Mouse (Mus musculus): Measurements from ENCODE around the gene Rps15. TPM values are rescaled to one million over a fixed set of nuclear protein-coding genes. Genes with fewer than 3 reads are reported as not detected.

The Rps15 gene
- polyA plus RNA-seq, 1 experiment: not detected

DNA sequence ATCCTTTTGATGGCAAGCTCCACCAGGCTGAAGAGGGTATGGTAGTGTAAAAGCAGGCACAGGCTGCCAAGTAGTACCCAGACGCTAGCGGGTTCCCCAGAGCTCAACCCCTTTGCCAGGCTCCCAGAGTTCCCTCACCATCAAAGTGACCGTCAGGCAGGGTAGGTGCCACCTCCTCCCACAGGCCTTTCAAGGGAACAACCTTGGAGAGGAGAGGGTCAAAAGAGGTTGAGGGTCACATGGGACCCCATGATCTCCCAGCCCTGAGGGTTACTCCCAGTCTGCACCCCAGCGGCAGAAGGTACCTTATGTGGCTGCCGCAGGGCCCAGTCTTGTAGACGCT, 32.8 kb upstream of the Rps15 start:
- H3K4me1 ChIP-seq (ENCODE audit: control insufficient read depth, insufficient read depth, low read length): peaks cover 24% of the 10 kb centered on the region
- no peak overlapping the region for H3K4me3 ChIP-seq (ENCODE audit: insufficient read depth, low read depth, low read length)
- H3K27ac ChIP-seq (ENCODE audit: insufficient read depth, low read depth, low read length): peak overlapping the region; percentile 33; the same call in 1 of the 2 replicates
- TF ChIP-seq POLR2A (IDR thresholded peaks at IDR 0.05; ENCODE audit: insufficient read depth, low read depth, low read length): no peak
- TF ChIP-seq CTCF (IDR thresholded peaks at IDR 0.05; ENCODE audit: insufficient read depth, low read depth, low read length): no peak
- 68% methylated on average over 6 of the region's 6 CpGs for WGBS

DNA sequence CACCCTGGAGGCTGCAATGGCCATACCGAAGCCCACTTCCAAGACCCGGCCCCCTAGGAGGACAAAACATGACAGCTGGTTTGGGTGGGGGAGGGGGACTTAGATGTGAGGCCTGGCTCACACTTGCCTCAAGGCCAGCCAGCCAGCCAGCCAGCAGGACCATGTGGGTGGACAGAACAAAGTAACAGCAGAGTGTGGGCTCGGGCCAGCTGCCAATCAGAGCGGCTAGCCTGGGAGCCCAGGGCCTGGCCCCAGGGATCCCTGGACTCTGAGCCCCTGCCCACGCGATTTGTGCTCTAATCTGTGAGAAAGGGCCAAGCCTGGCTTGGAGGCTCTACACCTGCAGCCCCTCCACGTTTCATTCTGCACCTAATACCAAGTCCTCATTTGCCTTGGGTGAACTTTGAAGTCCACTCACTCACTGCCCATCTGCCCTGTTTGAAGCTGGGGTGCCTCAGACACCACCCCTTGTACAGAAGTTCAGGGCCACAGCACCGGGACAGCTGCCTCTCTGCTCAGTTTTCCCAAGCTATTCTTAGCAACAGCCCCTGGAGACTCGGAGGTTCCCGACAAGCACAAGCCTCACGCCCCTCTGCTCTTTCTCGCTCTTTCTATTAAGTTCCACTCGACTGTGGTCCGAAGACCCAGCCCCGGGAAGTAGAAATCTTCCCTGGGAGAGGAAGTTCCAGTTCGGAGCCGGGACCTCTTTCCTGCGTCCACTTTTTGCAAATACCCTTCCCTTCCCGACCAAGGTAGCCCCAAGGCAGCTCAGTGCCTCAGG, 32.2 kb upstream of the Rps15 start:
- 6% methylated on average over 19 of the region's 19 CpGs for WGBS
- Histone ChIP-seq H3K4me1 (ENCODE audit: control insufficient read depth, insufficient read depth, low read length) (peaks cover 24% of the 10 kb centered on the region), H3K4me3 (ENCODE audit: insufficient read depth, low read depth, low read length) (peak overlapping the region; percentile 49), H3K27ac (ENCODE audit: insufficient read depth, low read depth, low read length) (peak overlapping the region; percentile 65)
- TF ChIP-seq POLR2A (IDR thresholded peaks at IDR 0.05; ENCODE audit: insufficient read depth, low read depth, low read length) (no peak), CTCF (IDR thresholded peaks at IDR 0.05; ENCODE audit: insufficient read depth, low read depth, low read length) (no peak)

DNA sequence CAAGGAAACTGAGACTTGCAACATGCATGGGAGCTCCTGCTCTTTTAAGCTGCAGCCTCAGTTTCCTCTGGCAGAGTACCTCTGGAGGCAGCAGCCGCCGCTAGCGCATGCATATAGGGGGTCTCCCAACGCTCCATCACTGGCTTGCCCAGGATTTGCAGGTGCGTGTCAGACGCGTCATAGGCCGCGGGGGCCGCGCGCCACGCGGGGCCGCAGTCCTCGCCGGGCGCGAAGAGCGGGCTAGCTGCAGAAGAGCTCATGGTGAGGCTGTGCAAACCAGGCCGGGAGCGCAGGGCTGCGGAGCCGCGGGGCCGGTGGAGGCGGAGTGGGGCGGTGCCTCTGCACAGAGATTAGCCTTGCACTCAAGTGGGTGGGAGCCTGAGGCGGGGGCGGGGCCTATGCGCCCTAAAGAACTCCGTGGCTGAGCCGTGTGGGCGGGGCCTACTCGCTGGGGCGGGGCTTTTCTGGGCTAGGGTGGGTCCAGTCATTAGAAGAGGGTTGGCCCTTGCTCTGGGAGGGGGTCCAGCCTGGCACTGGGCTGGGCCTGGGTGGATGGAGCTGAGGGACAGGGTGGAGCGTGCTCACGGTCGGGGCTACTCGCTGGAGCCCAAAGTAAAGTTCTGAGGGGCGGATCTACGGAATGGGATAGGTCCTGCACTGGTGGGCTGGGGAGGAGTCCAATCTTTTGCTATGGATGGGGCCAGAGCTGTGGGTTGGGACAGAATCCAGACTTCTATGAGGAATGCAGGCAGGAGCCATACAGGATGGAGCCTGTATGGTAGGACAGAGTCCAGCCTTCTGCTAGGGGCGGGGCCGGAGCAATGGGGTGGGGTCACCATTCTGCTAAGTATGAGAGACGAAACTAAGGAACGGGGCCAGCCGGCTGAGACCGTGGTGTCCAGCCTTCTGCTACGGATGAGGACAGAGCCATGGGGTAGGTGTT, 31.3 kb upstream of the Rps15 start, which contains the start of the genes Gamt and Dazap1:
Gene Gamt (minus strand): TSS at position 371 of the 943 bp plus-strand sequence.
Gene Dazap1 (plus strand): TSS at position 845 of the 943 bp plus-strand sequence.
- Histone ChIP-seq H3K27ac (ENCODE audit: insufficient read depth, low read depth, low read length) (peak within 1 kb of the TSS; percentile 65), H3K4me1 (ENCODE audit: control insufficient read depth, insufficient read depth, low read length) (peaks cover 25% of the 10 kb centered on the region), H3K4me3 (ENCODE audit: insufficient read depth, low read depth, low read length) (peak within 1 kb of the TSS; percentile 49)
- no peak for TF ChIP-seq CTCF (IDR thresholded peaks at IDR 0.05; ENCODE audit: insufficient read depth, low read depth, low read length)
- peak; percentile 34; the same call in 1 of the 2 replicates for TF ChIP-seq POLR2A (IDR thresholded peaks at IDR 0.05; ENCODE audit: insufficient read depth, low read depth, low read length)
- under 1% methylated on average over 49 of the region's 49 CpGs for WGBS

DNA sequence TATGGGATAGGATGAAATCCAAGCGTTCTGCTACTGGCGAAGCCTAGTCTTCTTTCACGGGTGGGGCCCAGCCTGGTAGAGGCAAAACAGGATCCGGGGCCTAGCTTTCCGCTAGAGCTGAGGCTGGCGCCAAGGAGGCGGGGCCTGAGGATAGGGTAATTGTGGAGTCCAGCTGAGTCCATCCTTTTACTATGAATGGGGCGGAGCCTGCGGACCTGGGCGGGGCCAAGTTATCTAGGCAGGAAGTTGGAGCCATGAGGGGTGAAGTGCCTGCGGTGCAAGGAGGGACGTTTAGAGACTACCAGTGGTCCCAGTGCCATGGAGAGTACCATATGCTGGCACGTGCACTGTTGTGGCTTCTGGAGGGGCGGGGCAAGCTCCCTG, 30.7 kb upstream of the Rps15 start:
- TF ChIP-seq CTCF (IDR thresholded peaks at IDR 0.05; ENCODE audit: insufficient read depth, low read depth, low read length) (no peak), POLR2A (IDR thresholded peaks at IDR 0.05; ENCODE audit: insufficient read depth, low read depth, low read length) (no peak)
- peaks cover 27% of the 10 kb centered on the region for H3K4me1 ChIP-seq (ENCODE audit: control insufficient read depth, insufficient read depth, low read length)

DNA sequence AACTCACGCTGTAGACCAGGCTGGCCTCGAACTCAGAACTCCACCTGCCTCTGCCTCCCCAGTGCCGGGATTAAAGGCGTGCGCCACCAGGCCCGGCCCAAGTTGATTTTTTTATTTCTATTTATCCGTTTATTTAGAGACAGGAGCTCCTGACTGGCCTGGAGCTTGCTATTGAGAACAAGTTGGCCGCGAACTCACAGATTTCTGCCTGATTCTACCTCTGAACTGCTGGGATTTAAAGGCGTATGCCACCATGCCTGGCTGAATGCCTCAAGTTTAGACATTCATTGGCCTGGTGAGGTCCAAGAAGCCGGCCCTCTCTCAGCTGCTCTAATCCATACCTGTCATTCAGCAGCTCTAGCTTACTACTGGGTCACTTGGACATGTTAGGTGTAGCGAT, 30.1 kb upstream of the Rps15 start:
- Histone ChIP-seq H3K4me3 (ENCODE audit: insufficient read depth, low read depth, low read length) (no peak overlapping the region), H3K27ac (ENCODE audit: insufficient read depth, low read depth, low read length) (no peak overlapping the region), H3K4me1 (ENCODE audit: control insufficient read depth, insufficient read depth, low read length) (peaks cover 31% of the 10 kb centered on the region)
- WGBS: 63% methylated on average over 12 of the region's 12 CpGs
- TF ChIP-seq CTCF (IDR thresholded peaks at IDR 0.05; ENCODE audit: insufficient read depth, low read depth, low read length): no peak
- no peak for TF ChIP-seq POLR2A (IDR thresholded peaks at IDR 0.05; ENCODE audit: insufficient read depth, low read depth, low read length)

More for the DNA sequence above, 30.7 kb upstream of the Rps15 start:
- WGBS: 2% methylated on average over 14 of the region's 14 CpGs
- Histone ChIP-seq H3K27ac (ENCODE audit: insufficient read depth, low read depth, low read length) (0 out of 2 replicates have a peak overlapping the region, but pooled peaks have one; percentile 31), H3K4me3 (ENCODE audit: insufficient read depth, low read depth, low read length) (peak overlapping the region; percentile 49)

DNA sequence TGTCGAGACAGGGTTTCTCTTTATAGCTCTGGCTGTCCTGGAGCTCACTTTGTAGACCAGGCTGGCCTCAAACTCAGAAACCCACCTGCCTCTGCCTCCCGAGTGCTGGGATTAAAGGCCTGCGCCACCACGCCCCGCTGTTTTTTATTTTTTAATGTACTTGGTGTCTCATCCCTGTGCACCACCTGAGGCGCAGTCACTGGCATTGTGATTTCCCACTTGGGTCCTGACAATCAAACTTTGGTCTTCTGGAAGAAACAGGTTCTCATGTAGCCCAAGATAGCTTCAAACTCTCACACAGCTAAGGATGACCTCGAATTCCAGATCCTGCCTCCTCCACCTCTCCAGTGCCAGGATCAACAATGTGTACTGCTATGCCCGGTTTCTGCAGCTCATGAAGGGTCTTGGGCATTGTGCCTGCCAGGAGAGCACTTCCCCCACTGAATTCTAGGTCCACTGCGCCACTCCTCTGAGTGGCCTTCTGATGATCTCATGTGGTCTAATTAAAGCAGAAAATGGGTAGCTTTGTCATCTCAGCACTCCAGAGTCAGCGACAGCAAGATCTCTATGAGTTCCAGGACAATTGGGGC, 29.4 kb upstream of the Rps15 start:
- TF ChIP-seq POLR2A (IDR thresholded peaks at IDR 0.05; ENCODE audit: insufficient read depth, low read depth, low read length): no peak
- TF ChIP-seq CTCF (IDR thresholded peaks at IDR 0.05; ENCODE audit: insufficient read depth, low read depth, low read length): no peak
- Histone ChIP-seq H3K4me3 (ENCODE audit: insufficient read depth, low read depth, low read length) (no peak overlapping the region), H3K4me1 (ENCODE audit: control insufficient read depth, insufficient read depth, low read length) (peaks cover 38% of the 10 kb centered on the region), H3K27ac (ENCODE audit: insufficient read depth, low read depth, low read length) (no peak overlapping the region)
- 92% methylated on average over 10 of the region's 10 CpGs for WGBS

DNA sequence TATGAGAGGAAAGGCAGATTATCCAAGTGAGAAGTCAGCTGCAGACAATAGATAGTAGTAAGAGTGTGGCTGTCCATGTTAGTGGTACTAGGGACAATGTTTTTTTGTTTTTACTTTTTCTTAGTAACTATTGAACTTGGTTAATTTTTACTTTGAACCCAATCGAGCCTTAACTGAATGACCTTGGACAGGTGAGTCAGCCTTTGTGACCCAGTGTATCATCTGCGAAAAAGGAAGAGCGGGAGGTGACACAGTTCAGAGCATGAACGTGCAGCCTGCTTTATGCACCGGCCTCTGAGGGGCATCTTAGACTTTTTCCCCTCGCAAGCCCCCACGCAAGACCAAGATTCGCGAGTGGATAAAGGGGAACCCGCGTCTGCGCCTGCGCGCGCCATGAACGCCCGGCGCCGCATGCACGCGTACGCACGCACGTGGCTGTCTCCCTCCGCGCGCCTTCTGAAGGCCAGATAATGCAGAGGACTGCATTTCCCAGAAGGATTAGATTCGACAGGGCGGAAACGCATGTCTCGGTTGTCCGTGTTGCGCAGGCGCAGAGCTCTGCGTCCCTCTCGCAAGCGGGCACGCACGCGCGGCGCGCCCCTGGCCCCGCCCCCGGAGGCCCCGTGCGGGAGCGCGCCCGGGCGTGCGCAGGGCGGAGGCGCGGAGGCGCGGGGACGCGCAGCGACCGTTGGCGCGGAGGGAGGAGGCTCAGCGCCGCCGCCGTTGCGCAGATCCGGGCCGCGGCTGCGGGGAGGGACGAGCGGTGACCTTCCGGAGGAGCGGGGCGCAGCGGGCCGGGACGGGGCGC, 27.7 kb upstream of the Rps15 start:
- Histone ChIP-seq H3K27ac (ENCODE audit: insufficient read depth, low read depth, low read length) (peak overlapping the region; percentile 91), H3K4me3 (ENCODE audit: insufficient read depth, low read depth, low read length) (peak overlapping the region; percentile 86), H3K4me1 (ENCODE audit: control insufficient read depth, insufficient read depth, low read length) (peaks cover 41% of the 10 kb centered on the region)
- TF ChIP-seq POLR2A (IDR thresholded peaks at IDR 0.05; ENCODE audit: insufficient read depth, low read depth, low read length) (peak; percentile 92), CTCF (IDR thresholded peaks at IDR 0.05; ENCODE audit: insufficient read depth, low read depth, low read length) (no peak)
- WGBS: under 1% methylated on average over 81 of the region's 81 CpGs

DNA sequence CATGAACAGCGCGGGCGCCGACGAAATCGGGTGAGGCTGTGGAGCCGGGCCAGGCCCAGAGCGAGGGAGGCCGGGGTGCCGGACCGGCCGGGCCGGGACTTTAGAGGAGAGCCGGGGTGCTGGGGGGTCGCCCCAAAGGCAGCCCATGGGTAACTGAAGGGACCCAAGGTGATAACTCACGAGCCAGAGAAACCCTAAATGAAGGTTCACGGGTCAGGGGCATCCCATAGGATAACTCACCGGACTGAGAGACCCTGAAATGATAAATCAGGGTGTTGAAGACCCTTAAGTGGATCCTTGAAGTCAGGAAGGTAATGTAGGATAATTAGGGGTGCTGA, 27.1 kb upstream of the Rps15 start:
- Histone ChIP-seq H3K27ac (ENCODE audit: insufficient read depth, low read depth, low read length) (peak overlapping the region; percentile 67), H3K4me1 (ENCODE audit: control insufficient read depth, insufficient read depth, low read length) (peaks cover 40% of the 10 kb centered on the region), H3K4me3 (ENCODE audit: insufficient read depth, low read depth, low read length) (peak overlapping the region; percentile 86)
- TF ChIP-seq POLR2A (IDR thresholded peaks at IDR 0.05; ENCODE audit: insufficient read depth, low read depth, low read length): no peak
- no peak for TF ChIP-seq CTCF (IDR thresholded peaks at IDR 0.05; ENCODE audit: insufficient read depth, low read depth, low read length)
- WGBS: under 1% methylated on average over 18 of the region's 18 CpGs
